In the genomic region with DNA sequence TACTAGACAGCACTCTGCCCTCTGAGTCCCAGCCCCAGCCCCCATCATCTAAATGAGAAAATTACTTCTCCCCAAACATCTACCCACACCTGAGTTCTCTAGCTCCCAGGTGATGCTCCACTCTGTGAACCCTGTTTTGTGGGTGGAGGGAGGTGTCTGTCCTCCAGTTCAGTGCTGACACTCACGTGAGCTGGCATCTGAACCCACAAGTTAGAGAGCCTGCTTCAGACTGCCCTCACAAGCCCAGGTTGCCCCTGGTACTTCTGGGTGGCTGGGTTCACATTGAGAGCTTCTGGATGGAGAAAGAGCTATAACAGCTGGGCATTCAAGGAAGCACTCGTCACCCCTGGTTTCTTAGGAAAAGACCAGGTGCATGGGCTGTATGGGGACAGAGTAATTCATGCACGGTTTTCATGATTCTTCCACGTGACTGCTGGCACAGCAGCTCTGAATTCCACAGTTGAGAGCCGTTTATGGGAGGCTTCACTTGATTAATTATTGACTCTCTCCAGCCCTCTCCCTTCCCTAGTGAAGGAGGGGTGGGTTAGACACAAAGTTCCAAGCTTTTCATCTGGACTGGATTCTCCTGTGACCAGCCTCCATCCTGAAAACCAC, we compare ENCODE assay signal across 19 mouse cellular contexts. TPM values are rescaled to one million over a fixed set of nuclear protein-coding genes. Genes with fewer than 3 reads are reported as not detected.
DNase-seq lines count a peak whose midpoint lies in the region; ATAC-seq lines count a peak whose summit lies in the region.
"Had no signal": no experiment of that assay in that cellular context is flagged by ENCODE, and none has a peak within 500 bp of the region (broad histone marks: within the 10 kb centered on the region; RNA-seq: fewer than 3 reads in every experiment).

No protein-coding gene starts in this region.

- H3K36me3 ChIP-seq in neural tube, embryonic 11.5 days (ENCODE audit: control insufficient read depth, insufficient read depth, low read length), result 0 out of 2 replicates have a peak, but pooled peaks cover 2% of the 10 kb centered on the region
- H3K36me3 ChIP-seq in neural tube, embryonic 15.5 days, result peaks cover 22% of the 10 kb centered on the region
- peaks cover 9% of the 10 kb centered on the region for H3K36me3 ChIP-seq in lung, embryonic 16.5 days (ENCODE audit: control insufficient read depth, insufficient read depth, low read length)

- 70% methylated on average over 5 of the region's 5 CpGs for WGBS in neural tube, embryonic 11.5 days
- 48% methylated on average over 5 of the region's 5 CpGs for WGBS in neural tube, embryonic 15.5 days
- WGBS in lung, embryonic 16.5 days, result 37% methylated on average over 5 of the region's 5 CpGs

- DNase-seq in neural tube, embryonic 11.5 days (ENCODE audit: low spot score), result peak; percentile 3
- peak; percentile 85 to 91 for DNase-seq in kidney, adult 8-10 months
- no peak for DNase-seq in ovary, postnatal 36 days (ENCODE audit: low spot score)
- no peak for DNase-seq in embryo, embryonic 10 days (ENCODE audit: low spot score)
- no peak for DNase-seq in cerebellum, adult 8-10 months
- DNase-seq: adrenal gland, adult 2 months; cerebellum, postnatal 25 days; right cerebral cortex, adult 18-20 months; thymus, postnatal 25 days had no signal

- no peak overlapping the region for H3K9ac ChIP-seq in neural tube, embryonic 11.5 days (ENCODE audit: low read length)
- no peak overlapping the region for H3K9ac ChIP-seq in neural tube, embryonic 15.5 days (replicated peaks)
- H3K9ac ChIP-seq in lung, embryonic 16.5 days (ENCODE audit: low read length), result peak overlapping the region; percentile 17; the same call in 1 of the 2 replicates
- H3K9ac ChIP-seq: embryonic facial prominence, embryonic 13.5 days; midbrain, embryonic 12.5 days; neural tube, embryonic 12.5 days had no signal

- no peak for ATAC-seq in neural tube, embryonic 11.5 days (ENCODE audit: insufficient read depth, low FRiP score, low TSS enrichment)
- ATAC-seq in neural tube, embryonic 15.5 days (ENCODE audit: low FRiP score), result no peak
- peak; percentile 44 for ATAC-seq in lung, embryonic 16.5 days (ENCODE audit: low read depth)
- ATAC-seq: CD4-positive, CD25-positive, alpha-beta regulatory T cell, adult 4 months had no signal

- peaks cover 10% of the 10 kb centered on the region for H3K4me1 ChIP-seq in neural tube, embryonic 11.5 days (ENCODE audit: control insufficient read depth, insufficient read depth, low read length)
- H3K4me1 ChIP-seq in neural tube, embryonic 15.5 days, result peaks cover 60% of the 10 kb centered on the region
- peaks cover 27% of the 10 kb centered on the region for H3K4me1 ChIP-seq in lung, embryonic 16.5 days (replicated peaks; ENCODE audit: control insufficient read depth, insufficient read depth, low read length)

- H3K27me3 ChIP-seq in neural tube, embryonic 11.5 days (ENCODE audit: control insufficient read depth, insufficient read depth, low read length), result no peaks in the 10 kb centered on the region
- no peaks in the 10 kb centered on the region for H3K27me3 ChIP-seq in neural tube, embryonic 15.5 days (replicated peaks)
- H3K27me3 ChIP-seq in lung, embryonic 16.5 days (ENCODE audit: control insufficient read depth, insufficient read depth, low read depth, low read length), result no peaks in the 10 kb centered on the region
- H3K27me3 ChIP-seq: embryonic facial prominence, embryonic 13.5 days; midbrain, embryonic 12.5 days; neural tube, embryonic 12.5 days had no signal

- H3K27ac ChIP-seq in neural tube, embryonic 11.5 days (ENCODE audit: low read depth, low read length), result no peak overlapping the region
- no peak overlapping the region for H3K27ac ChIP-seq in neural tube, embryonic 15.5 days (replicated peaks)
- peak overlapping the region; percentile 90 for H3K27ac ChIP-seq in lung, embryonic 16.5 days (ENCODE audit: low read length)
- H3K27ac ChIP-seq: embryonic facial prominence, embryonic 13.5 days; hindbrain, embryonic 10.5 days; limb, embryonic 10.5 days; midbrain, embryonic 12.5 days; neural tube, embryonic 12.5 days had no signal

- no peaks in the 10 kb centered on the region for H3K9me3 ChIP-seq in neural tube, embryonic 11.5 days (ENCODE audit: control insufficient read depth, low read length)
- no peaks in the 10 kb centered on the region for H3K9me3 ChIP-seq in neural tube, embryonic 15.5 days (replicated peaks)
- no peaks in the 10 kb centered on the region for H3K9me3 ChIP-seq in lung, embryonic 16.5 days (ENCODE audit: control insufficient read depth, low read length)
- H3K9me3 ChIP-seq: embryonic facial prominence, embryonic 13.5 days; hindbrain, embryonic 10.5 days; limb, embryonic 10.5 days; midbrain, embryonic 12.5 days; neural tube, embryonic 12.5 days had no signal

- no peak overlapping the region for H3K4me2 ChIP-seq in neural tube, embryonic 11.5 days (ENCODE audit: low read depth)
- H3K4me2 ChIP-seq in neural tube, embryonic 15.5 days, result no peak overlapping the region
- peak overlapping the region; percentile 24; the same call in 1 of the 2 replicates for H3K4me2 ChIP-seq in lung, embryonic 16.5 days (ENCODE audit: low read depth, low read length)
- H3K4me2 ChIP-seq: embryonic facial prominence, embryonic 13.5 days; heart, embryonic 11.5 days; midbrain, embryonic 12.5 days; neural tube, embryonic 12.5 days had no signal

- no peak overlapping the region for H3K4me3 ChIP-seq in neural tube, embryonic 11.5 days (ENCODE audit: low read depth, low read length)
- no peak overlapping the region for H3K4me3 ChIP-seq in neural tube, embryonic 15.5 days (replicated peaks)
- no peak overlapping the region for H3K4me3 ChIP-seq in lung, embryonic 16.5 days (ENCODE audit: low read length)
- H3K4me3 ChIP-seq: embryonic facial prominence, embryonic 13.5 days; hindbrain, embryonic 10.5 days; limb, embryonic 10.5 days; midbrain, embryonic 12.5 days; neural tube, embryonic 12.5 days had no signal

RNA-seq across cellular contexts. Expression of gene Fis1, which starts 6.0 kb away (rescaled TPM):
- polyA plus RNA-seq in neural tube, embryonic 11.5 days (2014; fragmentation: Nextera tagmentation; extraction: Ambion mirVana), result 285 and 320 TPM in 2 replicates
- polyA plus RNA-seq in neural tube, embryonic 15.5 days (2015; fragmentation: Nextera tagmentation; extraction: Ambion mirVana), result 339 and 354 TPM in 2 replicates
- polyA plus RNA-seq in lung, embryonic 16.5 days (2015; fragmentation: Nextera tagmentation; extraction: Ambion mirVana), result 286 and 300 TPM in 2 replicates

RNA-seq across cellular contexts. Expression of gene Cldn15, which starts 7.3 kb away (rescaled TPM):
- not detected in 2 replicates for polyA plus RNA-seq in neural tube, embryonic 11.5 days (2014; fragmentation: Nextera tagmentation; extraction: Ambion mirVana)
- 0.67 and 1.0 TPM in 2 replicates for polyA plus RNA-seq in neural tube, embryonic 15.5 days (2015; fragmentation: Nextera tagmentation; extraction: Ambion mirVana)
- polyA plus RNA-seq in lung, embryonic 16.5 days (2015; fragmentation: Nextera tagmentation; extraction: Ambion mirVana), result 5.1 and 6.2 TPM in 2 replicates
- polyA plus RNA-seq: forebrain, embryonic 11.5 days had no signal

RNA-seq across cellular contexts. Expression of gene Plod3, which starts 27.7 kb away (rescaled TPM):
- polyA plus RNA-seq in neural tube, embryonic 11.5 days (2014; fragmentation: Nextera tagmentation; extraction: Ambion mirVana), result 31.8 and 34.8 TPM in 2 replicates
- 36.4 and 39.0 TPM in 2 replicates for polyA plus RNA-seq in neural tube, embryonic 15.5 days (2015; fragmentation: Nextera tagmentation; extraction: Ambion mirVana)
- 56.1 and 63.0 TPM in 2 replicates for polyA plus RNA-seq in lung, embryonic 16.5 days (2015; fragmentation: Nextera tagmentation; extraction: Ambion mirVana)

RNA-seq across cellular contexts. Expression of gene Znhit1, which starts 28.7 kb away (rescaled TPM):
- polyA plus RNA-seq in neural tube, embryonic 11.5 days (2014; fragmentation: Nextera tagmentation; extraction: Ambion mirVana), result 103 and 106 TPM in 2 replicates
- polyA plus RNA-seq in neural tube, embryonic 15.5 days (2015; fragmentation: Nextera tagmentation; extraction: Ambion mirVana), result 126 and 137 TPM in 2 replicates
- 113 and 115 TPM in 2 replicates for polyA plus RNA-seq in lung, embryonic 16.5 days (2015; fragmentation: Nextera tagmentation; extraction: Ambion mirVana)

RNA-seq across cellular contexts. Expression of gene Ift22, which starts 51.1 kb away (rescaled TPM):
- 97.4 and 110 TPM in 2 replicates for polyA plus RNA-seq in neural tube, embryonic 11.5 days (2014; fragmentation: Nextera tagmentation; extraction: Ambion mirVana)
- 106 and 115 TPM in 2 replicates for polyA plus RNA-seq in neural tube, embryonic 15.5 days (2015; fragmentation: Nextera tagmentation; extraction: Ambion mirVana)
- 92.8 and 93.7 TPM in 2 replicates for polyA plus RNA-seq in lung, embryonic 16.5 days (2015; fragmentation: Nextera tagmentation; extraction: Ambion mirVana)

Comparison
In these comparisons a context has a peak if more than half of its experiments do, and no peak if none do; other contexts are left out.
1. DNase-seq: peak in neural tube, embryonic 11.5 days (single experiment) and kidney, adult 8-10 months (2 of 2); none in ovary, postnatal 36 days (single experiment), embryo, embryonic 10 days (single experiment) and cerebellum, adult 8-10 months (single experiment).